Mouse (Mus musculus): ENCODE measurements around the gene Prkcz.

The Prkcz gene

DNA sequence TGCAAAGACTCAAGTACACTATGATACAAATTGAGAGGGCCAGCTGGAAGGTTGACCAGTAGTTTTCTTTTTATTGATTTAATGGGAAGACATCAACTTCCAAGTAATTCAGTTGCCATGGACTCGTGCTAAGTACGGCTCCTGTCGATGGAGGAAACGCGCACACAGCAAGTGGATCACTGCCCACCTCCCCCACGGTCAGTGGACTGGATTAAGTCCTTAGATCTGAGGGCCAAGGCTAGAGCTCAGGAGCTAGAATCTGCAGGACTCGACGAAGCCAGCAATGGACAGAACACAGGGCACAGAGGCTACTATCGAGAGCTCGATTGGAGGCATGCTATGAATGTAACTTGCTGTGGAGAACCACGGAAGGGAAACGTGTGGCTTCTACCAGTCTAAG is 52.5 kb downstream of the Prkcz start:
- no peak for DNase-seq (ENCODE audit: low spot score)

DNA sequence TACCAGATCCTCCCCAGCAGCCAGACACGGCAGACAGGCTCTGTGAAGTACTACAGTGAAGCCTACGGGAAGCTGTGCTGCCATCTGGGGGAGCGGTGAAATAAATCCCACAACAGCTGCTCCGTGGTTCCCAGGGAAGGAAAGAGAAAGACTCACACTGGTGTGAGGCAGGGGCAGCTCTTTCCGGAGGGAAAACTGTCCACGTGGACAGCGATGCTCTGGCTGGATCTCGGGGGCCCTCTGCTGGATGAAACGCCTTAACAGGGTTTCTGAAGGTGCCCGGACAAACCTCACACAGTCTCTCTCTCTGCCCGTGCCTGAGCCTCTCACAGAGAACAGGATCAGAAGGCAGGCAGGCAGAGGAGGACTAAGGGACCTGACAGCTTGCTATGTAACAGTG is 53.1 kb downstream of the Prkcz start:
- DNase-seq (ENCODE audit: low spot score), result peak; percentile 10

DNA sequence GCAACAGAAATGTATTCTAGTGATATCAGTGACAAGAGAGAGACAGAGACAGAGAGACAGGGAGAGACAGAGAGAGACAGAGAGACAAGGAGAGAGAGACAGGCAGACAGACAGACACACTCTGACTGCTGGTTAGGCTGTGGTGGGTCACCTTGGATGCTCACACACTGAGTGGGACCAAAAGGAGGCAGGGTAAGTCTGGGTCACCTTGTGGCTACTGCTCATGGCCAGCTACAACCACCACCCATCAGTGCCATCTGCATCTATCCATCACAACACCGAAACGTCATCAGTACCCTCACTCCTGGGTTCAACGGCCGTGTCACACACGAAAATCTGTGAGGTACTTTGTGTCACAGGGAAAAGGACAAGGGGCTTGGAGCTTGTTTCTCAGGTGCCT is 53.6 kb downstream of the Prkcz start:
- DNase-seq (ENCODE audit: low spot score), result no peak

DNA sequence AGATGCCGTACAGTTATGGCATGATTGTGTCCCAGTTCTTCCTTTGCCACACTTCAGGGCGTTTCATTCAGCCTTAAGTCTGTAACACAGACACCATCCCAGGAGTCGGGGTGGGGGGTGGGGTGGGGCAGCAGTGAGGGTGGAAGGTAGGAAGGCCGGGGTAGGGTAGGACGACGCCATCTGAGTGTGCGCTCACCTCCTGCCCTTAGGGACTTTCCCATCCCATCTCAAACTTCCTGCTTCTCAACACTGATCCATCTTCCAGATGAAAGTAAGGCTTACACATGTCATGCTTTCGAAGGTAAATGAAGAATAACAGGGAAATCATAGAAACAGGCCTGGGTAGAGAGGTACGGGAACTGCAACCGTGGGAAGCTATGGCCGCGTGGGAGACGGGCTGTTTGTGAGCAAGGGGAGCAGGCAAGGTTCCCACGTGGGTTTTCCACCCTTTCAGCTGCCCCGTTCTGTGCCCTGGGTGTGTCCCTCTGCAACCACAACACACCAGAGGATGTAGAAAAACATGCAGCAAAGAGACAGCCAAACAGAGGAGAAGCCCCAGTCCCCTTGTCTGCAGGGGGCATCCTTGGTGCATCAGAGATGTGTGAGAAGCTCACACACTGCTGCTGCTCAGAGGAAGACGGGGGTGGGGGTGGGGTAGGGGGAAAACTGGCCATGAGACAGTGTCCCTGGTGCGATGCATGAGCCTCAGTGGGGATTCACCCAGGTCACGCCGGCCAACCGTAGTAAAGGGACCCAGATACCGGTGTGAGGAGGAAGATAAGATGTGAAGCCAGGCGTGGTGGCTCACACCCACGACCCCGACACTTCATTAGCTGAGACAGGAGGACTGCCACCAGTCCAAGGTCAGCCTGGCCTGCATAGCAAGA is 54.6 kb downstream of the Prkcz start:
- DNase-seq (ENCODE audit: low spot score), result no peak

DNA sequence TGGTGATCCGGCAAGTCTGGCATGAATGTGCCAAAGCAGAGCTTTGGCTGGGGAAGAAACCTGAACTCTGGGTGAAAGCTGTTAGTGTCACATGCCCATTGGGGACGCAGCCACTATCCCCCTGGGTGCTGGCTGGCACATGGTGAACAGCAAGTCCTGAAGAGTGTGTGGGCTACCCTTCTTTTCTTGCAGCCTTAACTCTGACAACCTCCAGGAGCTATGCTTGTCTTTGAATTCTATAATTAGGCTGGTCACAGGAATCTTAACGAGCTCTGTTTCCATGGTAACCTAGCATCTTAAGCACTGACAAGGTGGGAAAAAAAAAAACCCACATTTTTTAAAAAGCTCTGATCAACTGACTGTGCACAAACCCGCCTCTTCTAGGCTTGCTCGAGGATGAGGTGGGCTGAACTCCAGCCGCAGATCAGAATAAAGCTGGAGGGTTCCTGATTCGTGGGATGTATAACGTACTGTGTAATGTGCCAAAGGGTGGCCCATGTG is 55.6 kb downstream of the Prkcz start:
- no peak for DNase-seq (ENCODE audit: low spot score)

DNA sequence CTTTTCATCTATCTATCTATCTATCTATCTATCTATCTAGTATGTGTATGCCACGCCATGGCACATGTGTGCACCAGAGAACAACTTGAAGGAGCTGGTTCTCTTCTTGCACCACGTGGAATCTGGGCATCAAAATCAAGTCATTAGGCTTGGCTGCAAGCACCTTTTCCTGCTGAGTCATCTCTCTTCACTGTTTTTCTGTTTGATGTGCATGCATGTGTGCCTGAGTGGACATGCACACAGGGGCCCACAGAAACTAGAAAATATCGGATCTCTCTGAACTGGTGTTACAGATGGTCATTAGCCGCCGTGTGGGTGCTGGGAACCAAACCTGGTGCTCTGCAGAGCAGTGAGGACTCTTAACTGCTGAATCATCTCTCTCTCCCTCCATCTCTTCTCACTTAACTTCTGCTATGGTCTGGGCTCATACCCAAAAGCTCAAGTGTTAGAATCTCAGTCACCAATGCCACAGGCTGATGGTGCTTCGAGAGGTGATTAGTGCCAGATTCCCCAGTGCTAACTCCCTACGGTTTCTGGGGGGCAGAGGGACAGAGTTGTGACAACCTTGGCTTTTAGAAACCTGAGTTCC is 56.6 kb downstream of the Prkcz start:
- DNase-seq (ENCODE audit: low spot score), result no peak

DNA sequence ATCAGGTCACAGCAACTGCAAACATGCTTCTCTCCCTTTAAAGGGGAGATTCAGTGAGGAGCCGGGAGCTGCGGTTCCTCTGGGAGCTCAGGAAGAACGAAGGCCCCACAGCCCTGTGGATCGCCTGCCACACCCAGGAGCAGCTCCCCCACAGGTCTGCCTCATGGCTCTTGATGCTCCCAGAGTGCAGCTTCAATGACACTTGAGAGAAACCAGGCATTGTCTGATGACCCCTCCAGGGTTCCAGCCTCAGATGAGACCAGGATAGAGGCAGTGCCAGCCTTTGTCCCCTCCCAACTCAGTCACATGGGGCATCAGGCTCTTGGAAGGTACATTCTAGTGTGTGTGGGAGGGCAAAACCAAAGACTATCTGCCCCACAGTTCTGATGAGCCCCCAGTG is 59.2 kb downstream of the Prkcz start:
- DNase-seq (ENCODE audit: low spot score), result no peak

DNA sequence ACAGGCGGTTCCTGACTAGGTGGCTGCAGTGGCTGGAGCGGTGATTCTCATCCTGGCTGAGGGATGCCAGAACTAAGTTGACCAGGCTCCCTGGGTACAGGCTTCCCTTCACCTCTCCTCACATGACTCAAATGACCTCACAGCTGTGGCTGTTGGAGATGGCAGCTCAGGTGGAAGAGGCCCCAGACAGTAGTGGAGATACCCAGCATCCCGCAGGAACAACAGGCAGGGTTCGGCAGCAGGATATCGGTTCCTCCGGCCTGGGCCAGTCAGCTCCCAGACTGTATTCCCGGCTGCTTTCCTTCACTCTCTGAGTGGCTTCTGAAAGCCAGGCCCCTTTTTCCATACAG is 60.1 kb downstream of the Prkcz start:
- no peak for DNase-seq (ENCODE audit: low spot score)

DNA sequence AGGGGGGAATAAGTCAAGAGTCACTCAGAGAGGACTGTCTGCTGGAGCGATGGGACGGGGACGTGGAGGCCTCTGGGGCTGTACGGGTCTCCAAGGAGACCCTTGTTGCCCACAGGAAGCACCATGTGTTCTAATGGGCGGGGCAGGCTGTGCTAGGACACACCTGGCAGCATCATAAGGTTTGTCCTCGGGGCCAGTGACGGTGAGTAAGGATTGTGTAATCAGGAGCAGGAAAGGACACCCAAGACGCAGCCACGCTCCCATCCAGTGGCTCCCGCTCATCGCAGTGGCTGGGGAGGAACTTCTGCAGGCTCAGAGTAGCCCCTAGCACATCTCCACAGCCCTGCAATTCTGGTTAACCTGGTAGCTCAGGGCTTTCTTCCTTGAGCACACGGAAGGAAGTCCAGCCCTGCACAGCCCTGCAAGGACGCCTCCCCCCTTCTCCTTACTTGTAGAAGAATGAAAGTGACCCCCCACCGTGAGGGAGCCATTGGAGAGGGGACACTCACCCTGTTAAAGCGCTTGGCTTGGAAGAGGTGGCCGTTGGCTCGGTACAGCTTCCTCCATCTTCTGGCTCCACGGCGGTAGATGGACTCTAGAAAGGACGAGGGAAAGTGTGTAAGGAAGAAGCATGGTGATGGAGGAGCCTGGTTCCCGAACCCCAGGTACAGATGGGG is 60.6 kb downstream of the Prkcz start:
- DNase-seq (ENCODE audit: low spot score), result no peak

DNA sequence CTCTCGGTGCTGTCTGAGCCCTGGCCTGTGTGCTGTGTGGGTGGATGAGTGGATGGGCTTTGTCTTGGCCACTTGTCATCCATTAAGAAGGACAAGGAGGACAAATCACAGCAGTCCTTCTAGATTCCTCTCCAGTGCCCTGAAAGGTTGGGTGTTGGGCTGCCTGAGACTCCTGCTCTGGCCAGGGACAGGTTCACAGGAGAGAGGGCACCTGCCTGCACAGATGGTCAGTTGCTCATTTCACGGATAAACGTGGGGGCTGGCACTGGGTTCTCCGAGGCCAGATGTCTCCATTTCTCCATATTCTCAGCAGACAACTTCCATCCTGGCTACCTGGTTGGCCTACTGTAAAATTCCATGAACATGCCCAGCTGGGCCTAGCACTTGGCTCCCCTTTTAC is 62.3 kb downstream of the Prkcz start:
- DNase-seq (ENCODE audit: low spot score), result no peak

DNA sequence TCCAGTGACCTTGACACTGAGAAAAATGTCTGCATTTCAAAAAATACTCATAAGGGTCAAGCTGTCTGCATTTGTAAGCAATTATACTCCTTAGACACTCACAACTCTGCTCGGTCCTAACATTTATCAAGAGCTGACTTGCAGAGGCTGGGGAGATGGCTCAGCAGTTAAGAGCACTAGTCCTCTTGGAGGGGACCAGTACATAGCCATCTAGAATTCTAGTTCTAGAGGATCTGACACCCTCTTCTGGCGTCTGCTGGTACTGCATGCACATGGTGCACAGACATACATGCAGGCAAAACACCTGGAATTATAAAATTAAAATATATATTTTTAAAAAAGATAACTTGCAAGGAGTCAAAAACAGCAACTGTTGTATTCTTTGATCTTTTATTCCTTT is 64.1 kb downstream of the Prkcz start:
- DNase-seq (ENCODE audit: low spot score), result no peak

DNA sequence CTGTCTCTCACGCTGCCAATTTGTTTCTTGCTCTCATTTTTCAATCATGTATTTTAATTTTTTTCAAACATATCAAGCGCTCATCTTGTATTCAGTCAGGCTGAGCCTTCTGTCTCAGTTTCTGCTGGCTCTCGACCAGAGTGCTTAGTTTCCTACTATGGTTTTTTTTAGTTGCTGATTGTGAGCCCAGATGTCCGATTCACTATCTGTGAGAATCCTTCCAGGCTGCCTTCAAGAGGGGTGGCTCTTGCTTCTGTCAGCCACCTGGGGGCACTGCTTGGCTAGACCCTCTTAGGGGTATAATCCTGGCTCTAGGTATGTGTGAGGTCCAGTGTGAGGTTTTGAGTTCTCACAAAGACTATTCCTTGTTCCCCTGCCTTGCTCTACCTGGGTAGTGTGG is 65.2 kb downstream of the Prkcz start:
- DNase-seq (ENCODE audit: low spot score), result no peak

DNA sequence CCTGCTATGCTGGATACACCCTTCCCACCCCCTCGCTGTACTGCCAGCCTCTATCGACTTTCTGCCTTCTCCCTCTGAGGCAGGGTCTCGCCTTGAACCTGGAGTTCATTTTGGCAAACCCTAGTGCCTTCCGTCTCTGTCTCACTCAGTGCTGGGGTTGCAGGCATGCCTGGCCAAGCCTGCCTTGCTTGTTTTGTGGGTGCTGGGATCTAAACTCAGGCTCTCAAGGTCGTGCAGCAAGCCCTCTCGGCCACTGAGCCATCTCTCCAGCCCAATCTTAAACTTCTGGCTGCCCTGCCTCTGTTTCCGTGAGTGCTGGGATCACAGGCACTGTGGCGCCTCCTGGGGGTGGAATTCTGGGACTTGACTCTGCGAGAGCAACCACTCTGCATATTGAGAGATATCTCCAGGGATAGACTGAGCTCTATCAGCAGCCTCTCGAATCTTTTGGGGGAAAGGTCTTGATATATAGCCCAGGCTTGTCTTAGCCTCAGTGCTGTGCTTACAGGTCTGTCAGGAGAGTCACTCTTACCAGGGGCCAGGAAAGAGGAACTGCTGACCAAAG is 66.1 kb downstream of the Prkcz start:
- no peak for DNase-seq (ENCODE audit: low spot score)

DNA sequence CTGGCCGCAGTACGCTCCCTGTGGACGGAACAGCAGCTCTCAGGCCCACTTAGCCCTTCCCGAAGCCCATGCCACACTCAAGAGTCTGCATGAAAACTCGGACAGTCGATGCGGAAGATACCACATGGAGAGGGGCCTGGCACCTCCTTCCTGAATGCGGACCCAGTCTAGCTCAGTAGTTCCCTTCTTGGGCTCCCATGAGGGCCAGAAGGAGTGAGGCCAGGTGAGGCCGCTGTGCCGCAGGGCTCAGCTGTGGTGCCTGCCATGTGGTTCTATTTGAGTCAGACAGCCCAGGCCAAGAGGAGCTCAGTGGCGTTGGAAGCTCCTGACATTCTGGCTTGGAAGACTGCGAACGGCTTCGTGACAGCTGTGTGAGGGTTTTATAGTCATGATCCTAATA is 66.8 kb downstream of the Prkcz start:
- DNase-seq (ENCODE audit: low spot score), result no peak

DNA sequence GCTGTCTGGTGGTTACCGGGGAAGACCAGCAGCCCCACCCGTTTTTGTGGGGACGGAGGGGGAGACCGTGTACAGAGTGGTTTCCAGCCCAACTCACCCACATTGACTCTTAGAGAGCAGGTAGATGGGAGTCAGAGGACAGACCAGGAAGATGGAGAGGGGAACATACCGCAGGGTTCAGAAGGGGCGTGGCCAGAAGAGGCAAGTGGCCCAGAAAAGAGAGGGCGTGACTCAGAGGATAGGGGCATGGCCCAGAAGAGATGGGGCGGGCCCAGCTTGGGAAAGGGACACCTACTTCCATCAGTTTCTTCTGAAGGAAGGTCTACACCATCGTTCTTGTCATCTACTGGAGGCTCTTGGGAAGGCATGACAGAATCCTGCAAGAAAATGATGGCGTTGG is 68.3 kb downstream of the Prkcz start:
- DNase-seq (ENCODE audit: low spot score), result no peak

DNA sequence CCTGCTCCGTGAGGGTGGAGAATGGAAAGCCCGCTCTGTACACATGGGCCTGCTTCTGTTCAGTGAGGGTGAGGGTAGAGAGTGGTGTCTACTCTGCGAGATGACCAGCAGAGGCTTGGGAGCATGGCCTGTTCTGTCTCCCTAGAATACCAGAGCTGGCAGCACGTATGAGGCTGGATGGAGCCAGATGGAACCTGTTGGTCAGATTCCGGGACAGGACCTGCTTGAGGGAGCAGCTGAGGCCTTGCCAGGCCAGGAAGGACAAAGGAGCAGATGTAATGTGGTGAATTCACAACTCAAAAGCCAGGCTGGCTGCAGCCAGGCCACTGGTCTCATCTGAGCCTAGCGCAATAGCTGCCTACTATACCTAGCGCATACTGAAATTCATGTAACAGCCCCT is 71.1 kb downstream of the Prkcz start:
- no peak for DNase-seq (ENCODE audit: low spot score)

DNA sequence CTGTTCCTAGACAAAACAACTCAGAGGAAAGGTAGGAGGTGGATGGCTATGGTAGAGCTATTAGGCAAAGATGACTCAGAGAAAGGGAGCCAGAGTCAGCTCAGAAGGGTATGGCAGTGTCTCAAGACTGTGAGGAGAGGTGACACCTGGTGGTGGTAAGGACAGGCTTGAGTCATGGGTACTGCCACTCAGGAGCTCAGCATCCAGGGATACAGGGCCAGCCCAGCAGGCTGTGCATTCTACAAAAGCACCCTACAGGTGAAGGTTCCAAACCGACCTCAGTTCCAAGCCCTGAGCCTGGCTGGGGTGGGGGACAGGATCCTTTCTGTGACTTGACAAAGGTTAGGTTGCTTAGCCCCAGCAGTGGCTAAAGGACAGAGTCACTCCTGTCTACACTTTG is 72.6 kb downstream of the Prkcz start:
- no peak for DNase-seq (ENCODE audit: low spot score)

DNA sequence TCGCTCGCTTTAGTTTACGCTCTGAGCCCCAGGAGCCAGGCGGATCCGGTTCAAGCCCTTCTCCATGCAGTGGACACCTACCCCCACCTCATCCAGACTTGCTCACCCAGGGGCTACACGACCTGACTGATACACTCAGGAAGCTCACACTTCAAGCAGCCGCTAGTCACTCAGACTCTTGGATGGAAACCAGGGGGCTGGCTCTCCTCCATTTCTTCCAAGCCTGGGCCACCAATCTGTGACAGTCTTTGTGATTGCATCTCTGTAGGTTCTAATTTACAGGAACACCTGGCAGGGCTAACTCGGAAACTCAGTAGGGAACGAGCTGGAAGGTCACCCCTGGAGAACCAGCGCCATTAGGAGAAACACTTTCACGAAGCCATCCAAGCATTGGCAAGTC is 73.4 kb downstream of the Prkcz start:
- no peak for DNase-seq (ENCODE audit: low spot score)

DNA sequence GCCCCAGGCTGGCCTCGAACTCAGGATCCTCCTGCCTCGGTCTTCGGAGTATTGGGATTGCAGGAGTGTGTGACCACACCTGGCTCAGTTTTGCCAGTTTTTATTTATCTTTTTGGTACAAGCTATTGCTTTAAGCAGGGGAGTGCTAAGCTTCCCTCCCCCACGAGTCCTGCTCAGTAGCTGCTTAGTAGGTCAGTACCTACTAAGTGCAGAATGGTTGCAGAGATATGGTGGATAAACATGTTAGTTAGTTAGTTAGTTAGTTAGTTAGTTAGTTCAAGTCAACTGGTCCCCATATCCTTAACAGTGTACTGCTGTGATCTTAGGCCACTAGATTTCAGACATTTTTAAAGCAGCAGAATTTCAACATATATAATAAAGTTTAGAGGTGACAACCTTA is 75.1 kb downstream of the Prkcz start:
- no peak for DNase-seq (ENCODE audit: low spot score)

DNA sequence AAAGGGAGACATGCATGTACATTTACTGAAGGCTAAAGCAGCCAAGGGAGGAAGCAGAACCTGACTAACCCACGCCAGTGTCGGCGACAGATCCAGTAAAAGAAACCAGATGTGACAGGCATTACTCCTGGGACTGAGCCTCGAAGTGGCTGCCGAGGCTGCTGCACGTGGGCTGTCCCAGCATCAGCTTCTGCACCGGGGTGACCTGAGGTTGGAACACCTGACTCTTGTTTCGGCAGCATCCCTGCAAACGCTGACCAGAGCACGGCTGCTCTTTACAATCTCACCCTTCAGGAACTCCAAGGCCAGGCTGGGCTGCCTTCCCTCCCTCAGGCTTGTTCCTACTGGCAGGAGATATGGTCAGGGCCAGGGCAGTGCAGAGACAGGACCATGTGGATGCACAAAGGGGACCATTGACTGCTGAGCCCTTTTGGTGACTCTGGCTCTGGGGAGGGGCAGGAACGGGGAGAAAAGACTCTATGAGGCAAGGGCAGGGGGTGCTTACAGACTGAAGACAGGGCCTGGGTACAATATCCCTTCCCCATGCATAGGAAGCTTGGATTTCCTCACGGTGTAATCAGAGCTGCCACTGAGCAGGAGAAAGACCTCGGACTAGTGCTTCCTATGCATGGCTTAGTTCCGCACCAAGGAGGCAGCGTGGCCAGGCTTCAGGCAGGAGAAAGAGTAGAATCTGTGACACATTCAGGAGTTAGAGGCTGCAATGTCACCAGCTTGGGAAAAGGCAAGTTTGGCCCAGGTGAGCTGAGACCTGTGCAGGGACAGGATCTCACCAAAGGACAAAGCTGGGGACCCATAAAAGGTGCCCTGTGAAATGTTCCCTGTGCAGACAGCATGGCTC is 76.4 kb downstream of the Prkcz start:
- no peak for DNase-seq (ENCODE audit: low spot score)

DNA sequence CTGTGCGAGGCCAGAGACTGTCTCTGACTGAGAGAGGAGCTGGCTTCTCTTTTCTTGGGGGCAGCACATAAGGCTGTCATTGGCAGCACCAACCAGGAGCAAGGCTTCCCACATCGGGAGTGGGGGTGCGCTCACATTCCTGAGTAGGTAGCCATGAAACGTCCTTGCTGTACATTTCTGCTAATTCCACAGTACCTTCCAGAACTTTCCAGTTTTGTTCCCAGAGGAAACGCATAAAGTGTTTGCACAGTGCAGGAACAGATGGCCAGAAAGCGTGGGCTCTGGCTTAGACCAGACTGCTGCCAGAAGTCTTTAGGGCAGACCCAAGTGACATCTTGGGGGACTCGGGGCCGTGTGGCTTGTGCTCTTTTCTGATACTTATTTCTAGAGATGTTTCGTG is 77.6 kb downstream of the Prkcz start:
- DNase-seq (ENCODE audit: low spot score), result no peak

DNA sequence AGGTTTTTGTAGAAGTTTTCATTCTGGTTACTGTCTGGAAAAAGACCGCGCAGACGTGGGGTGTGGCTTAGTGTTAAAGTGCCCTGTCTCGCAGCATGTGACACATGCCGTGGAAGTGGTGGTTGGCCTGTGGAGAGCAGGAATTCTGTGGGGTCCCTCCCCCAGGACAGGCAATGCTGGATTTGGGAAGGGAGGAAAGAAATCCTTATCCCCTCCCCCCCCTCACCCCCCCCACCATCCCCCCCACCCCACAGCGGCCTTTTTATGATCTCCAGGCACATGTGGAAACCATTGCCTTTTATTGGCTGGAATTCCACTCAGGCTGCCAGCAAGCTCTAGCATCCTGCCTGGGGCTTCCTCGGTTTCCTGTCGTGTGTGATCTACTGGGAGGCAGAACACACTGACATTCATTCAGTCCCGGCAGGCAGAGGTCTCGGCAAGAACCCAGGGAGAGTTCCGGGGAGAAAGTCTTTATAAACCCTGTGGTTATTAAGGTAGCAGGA is 78.1 kb downstream of the Prkcz start:
- DNase-seq (ENCODE audit: low spot score), result no peak

Data from spleen, adult 12 weeks (tissue).